Mouse (Mus musculus) megakaryocyte progenitor cell, adult 5-6 weeks (primary cell): ENCODE measurements around the gene Nfe2l2. TPM values are rescaled to one million over a fixed set of nuclear protein-coding genes. Genes with fewer than 3 reads are reported as not detected.

Source experiments
- ATAC-seq: replicated peaks from 2 replicates; pipeline ENCODE4 v1.8.0; 2016; ENCODE audit warnings: mild to moderate bottlenecking, moderate TSS enrichment, inconsistent platforms; ENCODE audit not compliant: poor library complexity
- total RNA-seq, 2 experiments: library from RNA; stranded (forward) in 1 of 2; stranded (reverse) in 1 of 2; fragments of 157-497, 149-512 nt in 1 of 2; fragments of 200-1000 nt in 1 of 2; gene quantifications; 2 replicates each; pipeline versions ENCODE4 v1.2.3 to v1.2.4; 2015 to 2017

Gene Nfe2l2
- 117 and 119 TPM in 2 replicates for total RNA-seq (2015)
- total RNA-seq (2017) = 59.4 and 69.2 TPM in 2 replicates

DNA sequence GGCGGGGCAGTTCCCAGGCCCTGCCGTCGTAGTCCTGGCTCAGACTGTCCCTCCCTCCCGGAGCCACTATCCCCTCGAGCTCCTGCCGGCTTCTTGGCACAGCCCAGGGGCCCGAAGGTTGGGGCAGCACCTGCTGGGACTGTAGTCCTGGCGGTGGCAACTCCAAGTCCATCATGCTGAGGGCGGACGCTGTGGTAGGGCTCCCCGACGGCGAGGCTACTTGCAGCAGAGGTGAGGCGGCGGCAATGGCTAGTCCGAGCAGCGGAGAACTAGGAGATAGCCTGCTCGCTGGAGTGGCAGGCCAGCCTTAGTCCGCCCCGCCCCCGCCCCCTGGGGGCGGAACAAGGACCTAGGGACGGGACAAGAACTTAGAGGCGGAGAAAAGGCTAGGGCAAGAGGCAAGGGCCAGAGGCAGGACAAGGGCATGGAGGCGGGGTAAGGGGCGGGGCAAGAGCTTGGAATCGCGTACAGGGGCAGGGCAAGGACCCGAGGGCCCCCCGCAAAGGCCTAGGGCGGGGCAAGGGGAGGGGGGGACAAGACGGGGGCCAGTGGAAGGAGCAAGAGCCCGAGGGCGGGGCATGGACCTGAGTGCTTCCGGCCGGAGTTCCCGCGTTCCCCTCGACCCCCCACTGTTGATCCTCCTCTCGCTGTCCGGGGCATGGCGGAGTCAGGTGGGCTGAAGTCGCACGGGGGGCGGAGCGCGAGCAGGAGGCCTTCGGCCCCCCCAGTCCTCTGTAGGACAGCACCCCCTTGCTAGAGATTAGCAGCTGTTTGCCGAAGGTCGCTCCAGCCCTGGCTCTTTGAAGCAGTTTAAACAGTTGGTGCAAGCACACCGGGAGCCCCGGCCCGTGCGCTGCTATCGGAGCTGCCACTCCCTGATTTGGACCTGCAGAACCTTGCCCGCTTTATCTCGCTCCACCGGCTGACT, at the start of gene Nfe2l2:
TSS of gene Nfe2l2 (minus strand) at position 408 of the 928 bp plus-strand sequence.
- ATAC-seq = peak; percentile 60

DNA sequence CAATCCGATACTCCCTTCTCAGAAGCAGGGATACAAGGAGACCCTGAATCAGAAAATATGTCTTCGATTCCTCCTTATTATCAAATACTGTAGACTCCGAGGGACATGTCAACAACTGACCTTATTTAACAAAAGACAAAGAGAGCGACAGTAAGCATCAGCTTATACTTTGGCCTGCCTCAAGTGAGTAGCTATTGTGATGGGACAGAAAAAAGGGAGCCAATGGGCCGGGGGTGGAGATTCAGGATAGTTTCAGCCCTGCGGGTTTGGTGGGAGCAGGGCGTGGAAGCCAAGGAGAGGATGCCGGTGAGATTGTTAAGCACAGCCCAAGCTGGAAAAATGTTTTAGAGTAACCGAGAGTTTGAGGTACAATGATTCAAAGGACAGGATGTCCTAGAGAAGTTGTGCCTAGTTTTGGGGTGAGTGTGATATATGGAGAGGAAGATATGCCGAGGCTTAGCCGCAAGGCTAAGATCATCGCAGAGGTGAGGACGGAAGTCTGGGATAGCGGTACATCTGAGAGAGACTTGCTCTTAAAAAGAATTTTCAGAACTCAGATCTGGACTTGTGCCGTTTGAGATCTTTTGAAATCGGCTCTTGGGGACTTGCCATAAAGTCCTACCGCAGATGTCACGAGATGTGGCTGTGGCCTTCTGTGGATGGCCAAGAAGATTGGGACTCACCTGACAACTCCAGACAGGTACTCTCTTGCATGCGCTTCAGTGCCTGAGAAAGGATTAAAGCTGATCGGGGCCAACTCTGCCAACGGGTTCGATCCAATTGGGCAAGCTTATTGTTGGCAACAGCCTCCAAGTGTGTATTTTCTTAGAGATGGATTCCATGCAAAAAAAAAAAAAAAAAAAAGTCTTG, 48.1 kb upstream of the Nfe2l2 start:
- no peak for ATAC-seq

DNA sequence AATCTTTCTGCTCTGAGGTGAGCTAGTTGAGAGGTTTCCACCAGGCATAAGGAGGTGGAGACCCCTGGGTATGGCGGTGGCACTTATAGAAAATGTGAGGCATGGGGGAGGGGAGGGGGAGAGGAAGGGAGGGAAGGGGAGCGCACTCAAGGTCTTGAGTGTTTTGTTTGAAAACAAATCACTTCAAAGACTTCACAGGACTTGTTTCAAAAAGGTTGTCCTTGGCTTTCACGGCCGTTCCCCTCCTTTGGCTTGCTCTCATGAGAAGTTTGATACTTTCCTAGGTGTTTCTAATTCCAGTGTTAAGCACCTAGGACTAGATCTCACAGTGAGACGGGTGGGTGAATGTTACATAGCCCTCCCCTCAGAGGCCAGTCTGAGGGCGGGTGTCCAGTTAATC, 47.5 kb upstream of the Nfe2l2 start:
- ATAC-seq = no peak

DNA sequence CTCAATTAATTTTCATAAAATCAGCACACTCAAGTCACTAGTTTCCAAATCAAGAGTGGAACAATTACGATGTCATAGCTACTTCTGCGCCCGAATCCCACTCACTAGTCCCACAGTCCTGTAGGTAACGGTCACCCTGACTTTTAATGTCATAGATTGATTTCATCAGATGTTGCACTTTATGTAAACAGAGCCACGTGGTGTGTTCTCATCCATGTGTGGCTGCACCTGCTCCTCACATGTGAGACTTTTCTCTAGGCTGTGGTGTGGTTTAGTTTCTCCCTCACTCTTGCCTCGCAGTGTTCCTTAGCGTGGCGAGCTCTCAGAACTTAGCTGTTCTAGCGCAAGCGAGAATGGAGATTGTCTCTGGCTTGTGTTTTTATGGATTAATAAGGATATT, 46.4 kb upstream of the Nfe2l2 start:
- ATAC-seq = no peak

DNA sequence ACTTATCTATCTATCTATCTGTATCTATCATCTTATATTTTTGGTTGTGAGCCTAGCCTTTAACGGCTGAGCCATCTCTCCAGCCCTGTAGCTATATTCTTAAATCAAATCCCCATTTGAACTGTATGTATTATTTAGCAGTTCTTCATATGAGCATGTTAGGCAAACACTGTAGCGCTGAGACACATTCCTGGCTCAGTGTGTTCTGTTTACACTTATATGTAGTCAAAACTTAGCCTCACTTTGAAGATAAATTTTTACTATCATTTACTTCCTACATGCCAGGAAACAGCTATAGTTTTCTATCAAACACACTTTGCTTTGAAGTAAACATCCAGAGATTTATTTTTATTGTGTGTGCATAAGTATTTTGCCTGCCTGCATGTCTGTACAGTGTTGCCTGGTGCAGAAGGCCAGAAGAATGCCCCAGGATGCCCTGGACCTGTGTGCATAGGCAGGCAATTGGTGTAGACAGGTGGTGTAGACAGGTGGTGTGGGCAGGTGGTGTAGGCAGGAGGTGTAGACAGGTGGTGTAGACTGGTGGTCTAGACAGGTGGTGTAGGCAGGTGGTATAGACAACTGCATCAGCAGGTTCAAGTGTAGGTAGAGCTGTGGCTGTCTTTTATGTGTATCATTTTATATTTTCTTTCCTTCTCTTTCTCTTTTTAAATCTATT, 45.7 kb upstream of the Nfe2l2 start:
- ATAC-seq = no peak

DNA sequence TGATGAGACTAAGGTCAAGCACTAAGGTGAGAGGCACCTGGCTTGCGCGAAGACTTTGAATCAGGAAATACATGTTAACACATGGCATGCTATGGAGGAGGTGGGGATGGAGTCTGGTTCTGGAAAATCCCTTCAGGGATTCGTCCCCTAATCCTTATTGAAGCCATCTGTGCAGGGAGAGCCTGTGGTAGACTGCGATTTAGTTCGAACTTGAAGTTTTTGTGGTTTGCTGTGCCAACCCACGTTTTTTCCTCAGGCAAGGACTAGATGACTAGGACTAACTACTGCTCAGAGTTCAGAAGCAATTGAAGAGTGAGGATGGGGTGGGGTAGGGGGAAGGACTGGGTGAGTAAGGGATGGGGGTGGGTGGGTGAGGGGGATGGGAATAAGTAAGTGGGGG, 44.4 kb upstream of the Nfe2l2 start:
- no peak for ATAC-seq

DNA sequence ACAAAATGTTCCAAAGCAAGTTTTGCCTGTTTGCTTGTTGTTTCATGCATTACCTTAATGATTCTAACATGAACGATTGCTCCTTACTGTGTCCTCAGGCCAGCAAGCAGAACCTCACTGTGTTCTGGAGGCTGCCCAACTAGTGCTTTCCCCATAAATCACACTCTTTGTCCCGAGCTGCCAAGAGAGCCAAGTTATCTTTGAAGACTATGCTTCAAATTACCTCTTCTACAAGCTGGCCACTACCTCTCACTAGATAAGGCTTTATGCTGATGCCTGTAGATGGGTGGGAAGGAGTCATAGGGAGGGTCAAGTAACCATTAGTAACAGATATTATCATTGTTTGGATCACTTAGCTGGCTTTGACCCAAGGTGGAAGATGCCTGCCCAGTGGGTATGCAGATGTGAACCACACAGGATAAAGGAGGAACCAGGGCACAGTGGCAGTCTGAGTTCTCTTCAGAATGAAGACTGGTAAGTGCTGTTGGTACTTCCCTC, 32.6 kb upstream of the Nfe2l2 start:
- peak; percentile 72 for ATAC-seq

DNA sequence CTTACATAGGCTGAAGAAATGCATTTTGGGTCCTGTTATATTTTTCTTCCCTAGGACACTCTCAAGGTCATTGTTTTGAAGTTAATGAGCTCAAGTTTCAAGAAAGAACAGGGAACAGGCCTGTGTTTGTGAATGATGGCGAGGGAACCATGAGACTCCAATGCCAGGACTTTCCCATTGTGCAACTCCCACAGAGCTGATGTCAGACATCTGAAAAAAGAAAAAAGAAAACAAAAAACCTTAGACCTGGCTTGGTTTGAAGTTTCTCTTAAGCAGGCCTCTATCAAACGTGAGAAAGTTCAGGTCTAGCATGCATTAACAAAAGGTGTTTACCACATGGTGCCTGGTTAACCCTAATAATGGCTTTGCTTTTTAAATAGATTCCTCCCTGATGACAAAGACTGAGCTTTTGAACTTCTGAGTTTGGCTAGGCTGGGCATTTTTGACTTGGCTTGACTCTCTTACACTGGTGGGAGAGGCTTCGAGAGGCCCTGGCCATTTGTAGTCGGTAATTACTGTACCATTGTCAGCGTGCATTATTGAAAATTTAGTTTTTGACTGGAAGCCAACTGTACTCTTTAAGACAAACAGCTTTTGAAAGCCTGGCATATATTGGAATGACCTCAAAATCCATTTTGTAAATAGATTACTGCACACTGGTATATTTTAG, 29.9 kb upstream of the Nfe2l2 start:
- ATAC-seq = no peak

DNA sequence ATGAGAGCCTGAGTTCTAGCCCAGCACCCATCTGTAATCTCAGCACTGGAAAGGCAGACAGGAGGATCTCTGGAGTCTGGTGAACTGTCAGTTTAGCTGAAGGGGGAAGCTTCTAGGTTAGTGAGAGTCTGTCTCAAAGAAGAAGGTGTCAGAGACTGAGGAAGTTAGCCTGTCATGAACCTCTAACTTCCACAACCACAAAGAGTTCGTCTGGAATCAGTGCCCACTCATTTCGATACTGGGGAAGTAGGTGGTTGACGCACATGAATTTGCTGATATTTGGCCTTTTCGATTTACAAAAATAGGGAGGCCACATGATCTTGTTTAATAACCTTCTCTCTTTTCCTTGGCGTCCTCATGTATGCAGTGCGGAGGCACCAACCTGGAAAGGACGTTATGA, 28.7 kb upstream of the Nfe2l2 start:
- peak; percentile 33 for ATAC-seq

DNA sequence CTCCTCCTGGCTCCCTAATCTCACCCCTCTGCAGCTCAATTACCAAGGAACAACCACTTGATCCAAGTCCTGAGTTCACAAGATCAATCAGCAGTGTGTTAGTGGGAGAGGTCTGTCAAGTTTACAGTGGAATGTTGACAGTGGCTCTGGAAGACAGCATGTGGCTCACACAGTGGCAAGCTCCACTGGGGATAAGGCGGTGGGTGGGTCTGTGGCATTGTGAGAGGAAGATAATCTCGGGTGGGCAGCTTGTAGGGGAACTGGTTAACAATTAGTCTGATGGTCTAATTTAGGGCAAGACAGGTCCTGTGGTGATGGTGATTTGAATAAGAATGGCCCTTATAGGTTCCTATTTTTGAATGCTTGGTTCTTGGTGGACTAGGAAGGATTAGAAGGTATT, 27.5 kb upstream of the Nfe2l2 start:
- ATAC-seq = peak; percentile 14; the same call in 1 of the 2 replicates

DNA sequence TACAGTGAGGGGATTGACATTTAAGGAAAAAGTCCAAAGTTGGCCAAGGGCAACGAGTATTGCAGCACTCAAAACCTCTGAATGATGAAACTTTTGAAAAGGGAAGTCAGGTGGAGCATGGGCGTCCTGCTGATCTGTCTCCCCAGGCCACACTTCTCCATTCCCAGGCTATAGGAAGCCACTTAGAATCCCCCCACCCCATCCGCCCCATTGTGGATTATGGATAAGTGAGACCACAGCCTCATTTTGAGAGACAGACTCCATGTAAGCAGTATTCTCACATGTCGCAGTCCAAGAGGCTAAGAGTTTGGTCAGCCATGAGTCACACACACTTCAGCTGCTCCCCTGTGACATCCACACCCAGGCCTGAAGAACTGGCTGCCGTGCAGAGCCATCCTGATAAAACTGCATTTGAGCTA, 26.8 kb upstream of the Nfe2l2 start:
- peak; percentile 84 for ATAC-seq

DNA sequence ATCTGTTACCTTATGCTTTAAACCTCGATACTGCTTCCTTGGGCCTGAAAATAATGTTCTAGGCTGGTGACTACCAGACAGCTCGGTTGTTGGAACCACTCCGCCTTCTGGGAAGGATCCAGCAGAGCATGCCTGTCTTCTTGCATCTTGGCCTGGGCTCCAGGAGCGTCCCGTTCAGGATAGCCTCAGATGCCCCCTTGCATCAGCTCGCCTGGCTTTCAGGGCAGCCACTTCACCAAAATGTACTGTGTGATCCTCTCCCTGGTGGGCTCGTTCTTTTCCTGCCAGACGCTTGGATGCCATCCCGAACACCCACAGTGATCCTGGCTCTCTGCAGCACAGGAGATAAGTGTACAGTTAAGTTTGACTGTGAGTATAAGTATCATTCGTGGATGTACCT, 25.6 kb upstream of the Nfe2l2 start:
- no peak for ATAC-seq

DNA sequence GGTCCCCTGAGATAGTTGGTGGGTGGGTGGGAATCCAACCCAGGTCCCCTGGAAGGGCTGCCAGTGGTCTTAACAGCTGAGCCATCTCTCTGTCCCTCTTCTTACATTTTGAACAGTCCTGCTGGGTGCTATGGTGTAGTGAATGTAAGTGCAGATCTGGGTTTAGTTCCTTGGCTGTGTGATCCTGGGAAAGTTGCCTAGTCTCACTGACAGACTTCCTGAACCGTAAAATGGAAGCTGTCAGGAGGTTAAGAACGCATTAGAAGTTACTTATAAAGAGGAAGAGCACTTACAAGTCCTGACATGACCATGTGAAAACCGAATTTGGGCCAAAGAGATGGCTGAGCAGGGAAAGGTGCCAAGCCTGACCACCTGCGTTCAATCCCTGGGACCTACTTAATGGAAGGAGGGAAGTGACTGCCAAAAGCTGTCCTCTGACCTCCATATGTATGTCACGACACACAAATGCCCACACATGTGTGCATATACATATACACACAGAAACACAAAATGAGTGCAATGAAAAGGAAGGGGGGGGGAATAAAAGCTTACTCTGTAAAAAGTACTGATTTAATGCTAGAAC, 20.5 kb upstream of the Nfe2l2 start:
- ATAC-seq = no peak

DNA sequence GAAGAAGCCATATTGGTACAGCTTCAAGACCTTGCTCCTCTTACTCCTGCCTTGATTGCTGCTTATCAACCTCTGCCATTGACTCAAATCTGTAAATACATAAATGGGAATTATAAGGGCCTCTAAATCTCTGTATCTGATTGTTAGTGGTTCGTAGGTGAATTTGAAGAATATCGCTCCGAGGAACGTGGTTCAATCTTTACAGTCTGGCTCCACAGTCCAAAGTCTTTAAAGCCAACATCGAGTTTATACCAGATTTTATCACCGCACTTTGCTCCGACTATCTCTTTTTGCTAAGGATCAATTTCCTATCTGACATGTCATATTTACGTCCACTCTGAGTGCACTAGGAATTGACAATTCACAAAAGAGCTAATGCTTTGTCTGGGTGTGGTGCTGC, 19.0 kb upstream of the Nfe2l2 start:
- ATAC-seq = no peak

DNA sequence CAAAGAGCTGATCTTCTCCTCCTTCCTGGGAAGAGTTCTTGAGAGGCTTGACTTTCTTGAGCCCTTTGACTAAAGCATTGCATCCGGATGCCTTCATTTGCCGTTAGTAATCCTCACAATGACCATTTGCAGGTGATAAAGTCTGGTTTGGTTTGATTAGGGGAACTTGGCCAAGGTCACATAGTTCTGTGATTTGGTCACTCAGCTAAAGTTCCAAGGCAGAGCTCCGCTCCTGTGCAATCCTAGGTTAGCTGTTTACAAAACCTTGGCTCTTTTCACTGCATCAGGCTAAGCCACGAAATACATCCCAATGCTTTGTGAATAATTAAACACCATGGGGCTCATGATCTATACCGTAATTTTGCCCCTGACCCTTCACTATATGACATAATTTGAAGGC, 18.5 kb upstream of the Nfe2l2 start:
- no peak for ATAC-seq

DNA sequence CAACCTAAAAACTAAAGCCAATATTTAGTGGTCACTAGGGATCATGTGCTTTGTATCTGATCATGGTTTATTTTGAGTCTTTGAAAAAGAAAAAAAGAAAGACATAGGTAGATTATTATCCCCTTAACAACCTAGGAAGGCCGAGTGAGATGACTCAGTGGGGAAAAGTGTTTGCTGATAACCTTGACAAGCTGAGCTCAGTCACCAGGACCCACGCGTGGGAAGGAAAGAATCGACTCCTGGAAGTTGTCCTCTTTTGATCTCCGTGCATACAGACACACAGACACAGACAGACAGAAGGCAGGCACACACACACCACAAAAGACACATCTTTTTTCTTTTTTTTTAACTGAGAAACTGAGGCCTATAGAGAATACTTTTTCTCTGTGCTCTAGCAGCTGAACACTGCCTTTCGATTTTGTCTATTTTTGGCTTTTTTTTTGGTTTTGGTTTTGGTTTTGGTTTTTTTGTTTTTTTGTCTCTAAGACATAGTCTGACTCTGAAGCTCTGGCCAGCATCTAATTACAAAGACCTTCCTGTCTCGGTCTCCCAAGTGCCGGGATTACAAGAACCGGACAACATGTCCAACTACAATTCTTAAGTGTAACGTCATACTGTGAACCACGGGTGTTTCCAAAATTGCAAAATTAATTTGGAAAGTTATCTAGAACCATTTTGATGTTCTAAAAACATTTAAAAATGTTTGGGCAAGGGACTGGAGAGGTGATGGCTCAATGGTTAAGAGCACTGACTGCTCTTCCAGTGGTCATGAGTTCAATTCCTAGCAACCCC, 16.0 kb upstream of the Nfe2l2 start:
- ATAC-seq = no peak; the same call in 1 of the 2 replicates

DNA sequence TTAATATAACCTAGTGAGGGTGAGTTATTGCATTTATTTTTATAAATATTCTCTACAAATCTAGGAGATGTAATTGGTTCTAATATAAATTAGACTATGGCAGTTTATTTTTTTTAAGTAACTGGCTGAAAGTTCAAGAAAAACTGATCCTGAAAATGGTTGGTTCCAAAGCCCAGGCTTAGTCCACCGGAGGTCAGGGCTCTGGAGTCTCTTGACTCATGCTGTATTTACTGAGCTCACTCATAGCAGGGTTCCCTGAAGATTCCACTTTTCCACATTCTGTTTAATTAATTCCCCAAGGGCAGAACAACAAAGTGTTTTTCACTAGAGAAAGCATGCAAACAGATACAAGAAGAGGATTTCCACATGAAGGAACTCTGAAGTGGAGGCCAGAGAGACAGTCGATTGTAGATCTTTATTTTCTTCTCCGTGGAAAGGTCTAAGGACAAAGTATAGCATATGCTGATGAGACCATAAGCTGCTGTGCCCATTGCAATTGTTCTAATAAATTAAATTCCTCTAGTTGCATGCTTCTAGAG, 15.0 kb upstream of the Nfe2l2 start:
- ATAC-seq = no peak

DNA sequence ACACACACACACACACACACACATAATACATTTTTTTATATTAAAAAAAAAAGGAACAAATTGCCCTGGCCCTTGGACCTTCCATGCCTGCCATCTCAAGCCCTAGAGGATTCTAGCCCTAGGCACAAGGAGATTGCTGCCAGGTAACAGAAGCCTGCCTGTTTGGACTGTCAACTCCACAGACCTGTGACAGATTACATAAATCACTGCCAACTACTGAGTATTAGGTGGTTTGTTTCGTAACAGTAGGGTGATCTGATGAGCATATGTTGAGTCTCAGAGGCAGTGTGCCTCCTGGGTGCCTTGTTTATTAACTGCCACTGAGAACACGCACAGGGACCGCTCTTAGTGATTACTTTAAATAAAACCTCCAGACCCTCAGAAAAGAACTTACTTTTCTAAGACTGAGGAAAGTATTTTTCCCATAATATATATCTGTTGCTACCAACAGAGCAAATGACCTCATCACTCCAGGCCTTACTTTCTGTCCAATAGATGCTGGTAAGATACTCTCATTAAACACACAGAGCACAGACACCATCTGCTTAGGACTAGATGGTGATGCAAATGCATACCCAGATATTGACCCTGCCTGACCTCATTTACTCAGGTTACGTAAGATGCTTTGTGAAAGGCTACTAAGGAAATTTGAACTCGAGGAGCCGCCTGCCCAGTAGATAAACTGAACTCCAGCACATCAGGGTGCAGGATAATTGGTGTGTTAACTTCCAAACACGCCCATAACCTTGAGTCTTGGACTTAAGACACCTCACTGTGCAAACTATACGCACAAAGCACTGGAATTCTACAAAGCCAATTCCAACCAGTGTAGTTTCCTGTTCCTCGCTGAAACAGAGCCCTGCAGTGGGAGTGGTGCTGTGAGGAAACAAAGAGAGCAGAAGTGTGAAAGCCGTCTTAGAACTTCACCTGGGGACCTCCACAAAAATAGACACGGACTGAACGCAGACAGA, 11.9 kb upstream of the Nfe2l2 start:
- ATAC-seq = peak; percentile 54
